Mouse (Mus musculus) MEL (cell line): ENCODE measurements around the gene Olfr17. TPM values are rescaled to one million over a fixed set of nuclear protein-coding genes. Genes with fewer than 3 reads are reported as not detected.
"Not testable (repeated sequence)": the region's sequence is repeated elsewhere in the genome, so short reads cannot be mapped to it uniquely, and the experiment has no call there.

Experiments used
- DNase-seq: peaks from one replicate; pipeline ENCODE4 v3.0.0; 2011; ENCODE audit warnings: low read depth, low spot score
- H3K27ac ChIP-seq: 2 replicates; pipeline ENCODE4 v1.5.1; 2012; ENCODE audit warnings: low read depth, mild to moderate bottlenecking, control low read depth, low read length, moderate library complexity; ENCODE audit not compliant: control insufficient read depth
- H3K27me3 ChIP-seq, 2 experiments: fragments of 150-350 bp in 1 of 2; sonication (generic) in 1 of 2; 2 replicates each; pipeline ENCODE4 v1.6.1; 2012; ENCODE audit warnings: low read length in 2 of 2, mild to moderate bottlenecking in 2 of 2, improper control_type of control experiment in 1 of 2, moderate library complexity in 1 of 2; ENCODE audit not compliant: insufficient read depth in 2 of 2, control insufficient read depth in 1 of 2
- H3K36me3 ChIP-seq, 2 experiments: 2 replicates each; pipeline ENCODE4 v1.6.1; 2012 to 2014; ENCODE audit warnings: low read length in 2 of 2, improper control_type of control experiment in 1 of 2, inconsistent platforms in 1 of 2, mild to moderate bottlenecking in 1 of 2; ENCODE audit not compliant: insufficient read depth in 2 of 2, control insufficient read depth in 1 of 2
- H3K4me1 ChIP-seq, 2 experiments: fragments of 150-350 bp in 1 of 2; sonication (generic) in 1 of 2; 2 replicates each; pipeline ENCODE4 v1.6.1; 2012; ENCODE audit warnings: low read length in 2 of 2, improper control_type of control experiment in 1 of 2, mild to moderate bottlenecking in 1 of 2; ENCODE audit not compliant: insufficient read depth in 2 of 2, control insufficient read depth in 1 of 2
- H3K4me3 ChIP-seq, 2 experiments: fragments of 150-350 bp in 1 of 2; sonication (generic) in 1 of 2; 2 replicates each; pipeline ENCODE4 v1.5.1; 2012; ENCODE audit warnings: low read depth in 2 of 2, low read length in 2 of 2, mild to moderate bottlenecking in 2 of 2, moderate library complexity in 2 of 2, control low read depth in 1 of 2, improper control_type of control experiment in 1 of 2; ENCODE audit not compliant: control insufficient read depth in 1 of 2, insufficient read depth in 1 of 2
- H3K79me2 ChIP-seq: 2 replicates; pipeline ENCODE4 v1.6.1; 2012; ENCODE audit warnings: mild to moderate bottlenecking, low read length, moderate library complexity; ENCODE audit not compliant: control insufficient read depth, poor library complexity, insufficient read depth
- H3K9ac ChIP-seq: 2 replicates; pipeline ENCODE4 v1.6.1; 2012; ENCODE audit warnings: low read depth, mild to moderate bottlenecking, control low read depth, low read length, moderate library complexity; ENCODE audit not compliant: control insufficient read depth, poor library complexity, severe bottlenecking
- H3K9me3 ChIP-seq: fragments of 150-350 bp; sonication (generic); replicated peaks from 2 replicates; pipeline ENCODE4 v1.6.1; 2012; ENCODE audit warnings: mild to moderate bottlenecking, low read length, improper control_type of control experiment, moderate library complexity; ENCODE audit not compliant: insufficient read depth
- polyA plus RNA-seq, 2 experiments: library from polyadenylated mRNA; stranded (reverse) in 1 of 2; unstranded in 1 of 2; fragments of >175 nt in 1 of 2; fragments of >200 nt in 1 of 2; gene quantifications; 2 replicates each; pipeline versions ENCODE4 v1.2.1 to v1.2.4; 2012; ENCODE audit warnings: low replicate concordance in 2 of 2, low read depth in 1 of 2; ENCODE audit not compliant: insufficient read length in 2 of 2, insufficient read depth in 1 of 2, missing spikeins in 1 of 2
- total RNA-seq: library from RNA; depleted of rRNA; stranded (reverse); fragments of 300-350 nt; gene quantifications from 2 replicates; pipeline ENCODE4 v1.2.3, GENCODE M21; 2012; rRNA removed

Gene Olfr17
- total and polyA plus RNA-seq, 3 experiments: not detected

GRCm38 (mm10) chr7:107138027-107138426, 45.0 kb downstream of the Olfr17 start, which contains the start of gene Olfr716:
Gene Olfr716 (plus strand): TSS chr7:107138327.
- H3K9ac ChIP-seq, H3K9me3 ChIP-seq, H3K4me1 ChIP-seq, H3K36me3 ChIP-seq, H3K27me3 ChIP-seq, H3K79me2 ChIP-seq, DNase-seq, H3K4me3 ChIP-seq, H3K27ac ChIP-seq: not testable (repeated sequence)

Other genes with a start within 250 kb of the Olfr17 start
- gene Olfr703, start 249.9 kb upstream of the Olfr17 start, total RNA-seq: not detected in 2 replicates
- gene Olfr703, start 249.9 kb upstream of the Olfr17 start, polyA plus RNA-seq: not detected
- not detected in 2 replicates for gene Olfr704, start 230.0 kb upstream of the Olfr17 start, total RNA-seq
- not detected for gene Olfr704, start 230.0 kb upstream of the Olfr17 start, polyA plus RNA-seq
- gene Olfr705, start 216.3 kb upstream of the Olfr17 start, total RNA-seq: not detected in 2 replicates
- not detected for gene Olfr705, start 216.3 kb upstream of the Olfr17 start, polyA plus RNA-seq
- not detected in 2 replicates for gene Olfr706, start 205.1 kb upstream of the Olfr17 start, total RNA-seq
- not detected for gene Olfr706, start 205.1 kb upstream of the Olfr17 start, polyA plus RNA-seq
- not detected in 2 replicates for gene Olfr707, start 192.0 kb upstream of the Olfr17 start, total RNA-seq
- gene Olfr707, start 192.0 kb upstream of the Olfr17 start, polyA plus RNA-seq: not detected
- gene Olfr1532-ps1, start 185.2 kb upstream of the Olfr17 start, total RNA-seq: not detected in 2 replicates
- not detected for gene Olfr1532-ps1, start 185.2 kb upstream of the Olfr17 start, polyA plus RNA-seq
- not detected in 2 replicates for gene Olfr709-ps1, start 161.0 kb upstream of the Olfr17 start, total RNA-seq
- gene Olfr709-ps1, start 161.0 kb upstream of the Olfr17 start, polyA plus RNA-seq: not detected
- gene Olfr710, start 144.9 kb upstream of the Olfr17 start, total RNA-seq: not detected in 2 replicates
- gene Olfr710, start 144.9 kb upstream of the Olfr17 start, polyA plus RNA-seq: not detected
- gene Olfr6, start 129.3 kb upstream of the Olfr17 start, total RNA-seq: not detected in 2 replicates
- not detected for gene Olfr6, start 129.3 kb upstream of the Olfr17 start, polyA plus RNA-seq
- gene Olfr711, start 117.8 kb upstream of the Olfr17 start, total RNA-seq: not detected in 2 replicates
- gene Olfr711, start 117.8 kb upstream of the Olfr17 start, polyA plus RNA-seq: not detected
- not detected in 2 replicates for gene Olfr2, start 87.1 kb upstream of the Olfr17 start, total RNA-seq
- gene Olfr2, start 87.1 kb upstream of the Olfr17 start, polyA plus RNA-seq: not detected
- not detected in 2 replicates for gene Olfr713, start 62.0 kb upstream of the Olfr17 start, total RNA-seq
- gene Olfr713, start 62.0 kb upstream of the Olfr17 start, polyA plus RNA-seq: not detected
- gene Olfr714, start 22.2 kb upstream of the Olfr17 start, total RNA-seq: not detected in 2 replicates
- gene Olfr714, start 22.2 kb upstream of the Olfr17 start, polyA plus RNA-seq: not detected
- gene Olfr715b, start 17.1 kb downstream of the Olfr17 start, total RNA-seq: not detected in 2 replicates
- not detected for gene Olfr715b, start 17.1 kb downstream of the Olfr17 start, polyA plus RNA-seq
- not detected in 2 replicates for gene Olfr715, start 37.9 kb downstream of the Olfr17 start, total RNA-seq
- gene Olfr715, start 37.9 kb downstream of the Olfr17 start, polyA plus RNA-seq: not detected
- gene Olfr716, start 45.1 kb downstream of the Olfr17 start, total RNA-seq: not detected in 2 replicates
- gene Olfr716, start 45.1 kb downstream of the Olfr17 start, polyA plus RNA-seq: not detected
- not detected in 2 replicates for gene Nlrp14, start 73.8 kb downstream of the Olfr17 start, total RNA-seq
- gene Nlrp14, start 73.8 kb downstream of the Olfr17 start, polyA plus RNA-seq: not detected
- not detected in 2 replicates for gene Rbmxl2, start 116.2 kb downstream of the Olfr17 start, total RNA-seq
- not detected for gene Rbmxl2, start 116.2 kb downstream of the Olfr17 start, polyA plus RNA-seq